Mouse (Mus musculus): Measurements from ENCODE around the gene Gstt3. TPM values are rescaled to one million over a fixed set of nuclear protein-coding genes. Genes with fewer than 3 reads are reported as not detected.

Gene Gstt3
- polyA plus RNA-seq, 1 experiment = 97.4 TPM

DNA sequence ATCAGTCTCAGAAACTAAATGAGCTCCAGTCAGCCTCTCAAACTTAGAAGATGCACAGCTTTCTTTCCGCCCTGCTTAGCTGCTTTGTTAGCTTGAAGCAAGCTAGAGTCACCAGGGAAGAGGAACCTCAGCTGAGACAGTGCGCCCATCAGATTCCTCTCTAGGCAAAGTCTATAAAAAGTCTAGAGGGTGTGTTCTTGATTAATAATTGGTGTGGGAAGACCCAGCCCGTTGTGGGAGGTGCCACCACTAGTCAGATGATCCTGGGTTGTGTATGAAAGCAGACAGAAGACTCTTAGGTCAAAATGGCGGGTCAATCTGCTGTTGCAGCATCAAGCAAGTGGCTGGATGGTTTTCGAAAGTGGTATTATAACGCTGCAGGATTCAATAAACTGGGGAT lies 14.4 kb downstream of the Gstt3 start:
- peaks cover 5% of the 10 kb centered on the region; the same call in 1 of the 2 replicates for H3K4me1 ChIP-seq (ENCODE audit: control insufficient read depth, insufficient read depth, low read length)
- TF ChIP-seq CTCF (conservative IDR thresholded peaks at IDR 0.05; ENCODE audit: insufficient read depth, insufficient read length, low read depth, low read length) (no peak), POLR2A (IDR thresholded peaks at IDR 0.05; ENCODE audit: low read depth, low read length) (no peak)
- no peaks in the 10 kb centered on the region for H3K27me3 ChIP-seq (replicated peaks; ENCODE audit: control insufficient read depth, insufficient read depth, low read length)
- 72% methylated on average over 6 of the region's 6 CpGs for WGBS
- H3K36me3 ChIP-seq (ENCODE audit: control insufficient read depth, insufficient read depth, low read length) = no peaks in the 10 kb centered on the region
- peak; percentile 84 for DNase-seq
- no peak overlapping the region for H3K4me3 ChIP-seq (ENCODE audit: insufficient read depth, low read depth, low read length)
- H3K27ac ChIP-seq (ENCODE audit: insufficient read depth, low read depth, low read length) = no peak overlapping the region

DNA sequence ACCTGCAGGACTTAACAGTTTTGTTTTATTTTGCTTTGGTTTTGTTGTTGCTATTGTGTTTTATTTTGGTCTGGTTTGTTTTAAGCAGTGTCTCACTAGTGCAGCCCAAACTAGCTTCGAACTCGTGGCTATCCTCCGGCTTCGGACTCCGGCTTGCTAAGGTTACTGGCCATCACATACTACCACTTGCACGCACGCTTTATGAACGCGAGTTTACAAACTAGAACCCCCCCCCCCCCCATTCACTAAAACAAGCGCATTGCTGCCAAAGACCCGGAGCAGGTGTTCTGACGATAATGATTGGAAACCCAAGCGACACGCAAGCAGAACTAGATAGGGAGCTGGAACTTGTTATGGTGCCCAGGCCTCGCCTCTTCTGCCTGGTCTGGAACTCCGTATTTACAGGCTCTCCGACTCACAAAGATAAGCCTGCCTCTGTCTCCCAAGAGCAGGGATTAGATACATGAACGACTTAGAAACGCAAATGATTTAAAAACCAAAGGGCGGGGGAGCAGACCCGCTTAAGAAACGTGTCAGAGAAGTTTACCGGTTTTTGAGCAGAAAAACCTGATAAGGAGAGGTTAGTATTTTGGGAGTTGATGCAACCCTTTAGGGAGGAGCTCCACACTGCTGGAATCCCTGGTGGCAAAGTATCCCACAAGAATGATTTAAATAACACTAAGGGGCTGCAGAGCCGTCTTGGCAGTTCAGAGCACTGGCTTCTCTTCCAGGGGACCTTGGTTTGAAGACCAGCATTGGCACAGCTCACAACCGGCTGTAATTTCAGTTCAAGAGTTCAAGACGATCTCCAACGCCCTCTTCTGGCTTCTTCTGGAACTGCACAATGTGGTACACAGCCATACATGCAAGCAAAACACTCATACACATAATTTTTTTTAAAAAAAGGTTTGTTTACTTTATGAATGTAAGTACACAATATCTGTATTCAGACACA lies 16.4 kb downstream of the Gstt3 start:
- WGBS = 1% methylated on average over 27 of the region's 27 CpGs
- peak; percentile 57 for TF ChIP-seq CTCF (conservative IDR thresholded peaks at IDR 0.05; ENCODE audit: insufficient read depth, insufficient read length, low read depth, low read length)
- TF ChIP-seq POLR2A (IDR thresholded peaks at IDR 0.05; ENCODE audit: low read depth, low read length) = no peak
- H3K4me3 ChIP-seq (ENCODE audit: insufficient read depth, low read depth, low read length) = peak overlapping the region; percentile 77
- peak; percentile 69 for DNase-seq
- peak overlapping the region; percentile 25; the same call in 1 of the 2 replicates for H3K27ac ChIP-seq (ENCODE audit: insufficient read depth, low read depth, low read length)
- H3K27me3 ChIP-seq (replicated peaks; ENCODE audit: control insufficient read depth, insufficient read depth, low read length) = no peaks in the 10 kb centered on the region
- no peaks in the 10 kb centered on the region for H3K36me3 ChIP-seq (ENCODE audit: control insufficient read depth, insufficient read depth, low read length)
- peaks cover 5% of the 10 kb centered on the region; the same call in 1 of the 2 replicates for H3K4me1 ChIP-seq (ENCODE audit: control insufficient read depth, insufficient read depth, low read length)

DNA sequence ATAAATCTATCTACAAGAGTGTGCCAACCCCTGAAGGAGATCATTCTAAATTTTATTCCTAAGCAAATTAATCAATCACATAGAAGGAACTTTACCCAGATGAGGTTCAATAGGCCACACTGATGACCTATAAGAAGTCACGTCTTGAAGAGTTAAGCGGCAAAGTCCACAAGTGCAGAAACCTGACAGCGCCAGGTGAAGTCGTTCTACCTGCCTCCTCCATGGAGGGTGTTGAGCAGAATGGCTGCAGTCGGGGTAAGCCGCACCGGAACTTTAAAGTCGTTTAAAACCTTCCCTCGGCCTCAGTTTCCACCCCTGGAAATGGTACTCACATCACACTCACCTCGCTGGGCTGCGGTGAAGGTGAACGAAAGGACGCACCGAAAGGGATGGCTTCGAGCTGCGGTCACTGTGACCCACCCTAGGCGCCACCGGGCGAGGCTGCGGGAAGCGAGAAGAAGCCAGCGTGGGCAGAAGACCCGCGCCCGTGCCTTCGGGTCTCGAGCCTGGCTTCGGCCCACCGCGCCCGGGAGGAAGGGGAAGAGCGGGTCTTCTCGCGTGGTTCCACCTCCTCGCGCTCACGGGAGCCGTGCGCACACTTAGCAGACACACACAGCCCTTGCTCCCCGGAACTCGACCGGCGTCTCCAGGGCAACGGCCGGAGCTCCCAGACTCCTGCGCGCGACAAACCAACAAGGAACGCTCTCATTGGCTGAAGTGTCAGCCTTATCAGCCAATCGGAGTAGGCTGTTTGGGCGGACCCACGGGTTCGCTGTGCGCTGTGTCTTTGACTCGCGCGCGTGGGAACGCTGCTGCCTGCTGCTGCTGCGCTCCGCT lies 17.3 kb downstream of the Gstt3 start, which contains the start of gene Cabin1:
Gene Cabin1, minus strand, starts transcription at position 660 of the 837 bp plus-strand sequence.
- DNase-seq = peak; percentile 99
- WGBS = under 1% methylated on average over 61 of the region's 61 CpGs
- H3K4me3 ChIP-seq (ENCODE audit: insufficient read depth, low read depth, low read length) = peak within 1 kb of the TSS; percentile 77
- H3K4me1 ChIP-seq (ENCODE audit: control insufficient read depth, insufficient read depth, low read length) = peaks cover 5% of the 10 kb centered on the region; the same call in 1 of the 2 replicates
- TF ChIP-seq CTCF (conservative IDR thresholded peaks at IDR 0.05; ENCODE audit: insufficient read depth, insufficient read length, low read depth, low read length) (no peak), POLR2A (IDR thresholded peaks at IDR 0.05; ENCODE audit: low read depth, low read length) (peak; percentile 39)
- H3K27ac ChIP-seq (ENCODE audit: insufficient read depth, low read depth, low read length) = peak within 1 kb of the TSS; percentile 55
- no peaks in the 10 kb centered on the region for H3K36me3 ChIP-seq (ENCODE audit: control insufficient read depth, insufficient read depth, low read length)
- no peaks in the 10 kb centered on the region for H3K27me3 ChIP-seq (replicated peaks; ENCODE audit: control insufficient read depth, insufficient read depth, low read length)

DNA sequence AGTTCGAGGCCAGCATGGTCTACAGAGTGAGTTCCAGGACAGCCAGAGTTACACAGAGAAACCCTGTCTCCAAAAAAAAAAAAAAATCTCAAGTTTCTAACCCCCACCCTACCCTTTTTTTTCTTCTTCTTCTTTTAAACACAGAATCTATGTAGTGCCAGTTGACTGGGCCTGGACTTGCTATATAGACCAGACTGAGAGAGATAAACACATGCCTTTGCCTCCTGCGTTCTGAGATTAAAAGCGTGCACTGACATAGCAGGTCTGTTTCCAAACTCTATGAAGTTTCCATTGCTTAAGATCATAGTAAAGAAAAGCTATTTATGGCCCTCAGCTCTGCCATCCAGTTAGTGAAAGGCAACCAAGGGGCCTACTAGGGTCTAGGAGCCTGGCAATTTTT lies 18.8 kb downstream of the Gstt3 start:
- DNase-seq = no peak
- Histone ChIP-seq H3K27me3 (replicated peaks; ENCODE audit: control insufficient read depth, insufficient read depth, low read length) (no peaks in the 10 kb centered on the region), H3K4me3 (ENCODE audit: insufficient read depth, low read depth, low read length) (no peak overlapping the region), H3K4me1 (ENCODE audit: control insufficient read depth, insufficient read depth, low read length) (peaks cover 5% of the 10 kb centered on the region; the same call in 1 of the 2 replicates), H3K36me3 (ENCODE audit: control insufficient read depth, insufficient read depth, low read length) (no peaks in the 10 kb centered on the region), H3K27ac (ENCODE audit: insufficient read depth, low read depth, low read length) (no peak overlapping the region)
- 87% methylated on average over 3 of the region's 3 CpGs for WGBS
- TF ChIP-seq POLR2A (IDR thresholded peaks at IDR 0.05; ENCODE audit: low read depth, low read length) (no peak), CTCF (conservative IDR thresholded peaks at IDR 0.05; ENCODE audit: insufficient read depth, insufficient read length, low read depth, low read length) (no peak)

DNA sequence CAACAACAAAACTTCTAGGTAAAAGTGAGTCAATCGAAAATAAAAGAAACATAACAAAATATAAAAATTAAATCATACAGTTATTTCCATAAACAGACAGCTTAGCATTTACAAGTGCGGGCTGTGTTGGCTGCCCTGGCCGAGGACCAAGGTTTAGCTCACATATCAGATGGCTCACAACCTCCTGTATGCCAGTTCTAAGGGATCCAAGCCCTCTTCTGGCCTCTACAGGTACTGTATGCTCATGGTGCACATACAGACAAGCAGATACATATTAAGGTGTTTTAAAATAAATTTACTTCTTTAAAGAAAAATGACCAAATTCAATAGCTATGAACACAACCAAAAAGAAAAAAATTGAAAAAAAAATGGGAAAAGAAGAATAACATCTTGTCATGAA lies 20.9 kb downstream of the Gstt3 start:
- WGBS = 99% methylated on average over 3 of the region's 3 CpGs
- Histone ChIP-seq H3K4me3 (ENCODE audit: insufficient read depth, low read depth, low read length) (no peak overlapping the region), H3K4me1 (ENCODE audit: control insufficient read depth, insufficient read depth, low read length) (peaks cover 5% of the 10 kb centered on the region; the same call in 1 of the 2 replicates), H3K36me3 (ENCODE audit: control insufficient read depth, insufficient read depth, low read length) (no peaks in the 10 kb centered on the region), H3K27me3 (replicated peaks; ENCODE audit: control insufficient read depth, insufficient read depth, low read length) (no peaks in the 10 kb centered on the region), H3K27ac (ENCODE audit: insufficient read depth, low read depth, low read length) (no peak overlapping the region)
- TF ChIP-seq CTCF (conservative IDR thresholded peaks at IDR 0.05; ENCODE audit: insufficient read depth, insufficient read length, low read depth, low read length) = no peak
- TF ChIP-seq POLR2A (IDR thresholded peaks at IDR 0.05; ENCODE audit: low read depth, low read length) = no peak
- no peak for DNase-seq

DNA sequence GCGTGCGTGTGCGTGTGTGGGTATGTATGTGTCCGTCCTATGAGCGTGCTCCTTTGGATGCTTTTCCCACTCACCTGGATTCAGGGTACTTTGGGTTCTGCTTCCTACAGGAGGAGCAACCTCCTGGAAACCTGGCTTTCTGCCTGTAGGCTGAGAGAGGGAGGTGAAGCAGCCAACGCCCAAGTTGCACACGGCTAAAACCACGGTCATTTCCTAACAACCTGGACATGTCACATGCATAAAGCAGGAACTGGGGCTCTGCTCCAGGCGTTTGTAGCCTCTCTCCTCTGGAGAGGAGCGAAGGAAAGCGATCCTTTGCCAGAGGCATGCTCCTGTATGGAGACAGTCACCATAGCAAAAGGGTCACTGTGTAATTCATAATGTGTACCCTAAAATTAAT lies 24.5 kb downstream of the Gstt3 start:
- H3K4me3 ChIP-seq (ENCODE audit: insufficient read depth, low read depth, low read length) = no peak overlapping the region
- no peak for TF ChIP-seq CTCF (conservative IDR thresholded peaks at IDR 0.05; ENCODE audit: insufficient read depth, insufficient read length, low read depth, low read length)
- no peak for TF ChIP-seq POLR2A (IDR thresholded peaks at IDR 0.05; ENCODE audit: low read depth, low read length)
- no peak for DNase-seq

More for the DNA sequence above, 24.5 kb downstream of the Gstt3 start:
- H3K36me3 ChIP-seq (ENCODE audit: control insufficient read depth, insufficient read depth, low read length) = no peaks in the 10 kb centered on the region; the same call in 1 of the 2 replicates
- WGBS = 86% methylated on average over 11 of the region's 11 CpGs
- no peaks in the 10 kb centered on the region for H3K27me3 ChIP-seq (replicated peaks; ENCODE audit: control insufficient read depth, insufficient read depth, low read length)
- no peaks in the 10 kb centered on the region for H3K4me1 ChIP-seq (ENCODE audit: control insufficient read depth, insufficient read depth, low read length)
- H3K27ac ChIP-seq (ENCODE audit: insufficient read depth, low read depth, low read length) = no peak overlapping the region
